Mouse (Mus musculus) midbrain, postnatal 0 days (tissue): ENCODE results near the gene Samhd1. TPM values are rescaled to one million over a fixed set of nuclear protein-coding genes. Genes with fewer than 3 reads are reported as not detected.

Source experiments
- ATAC-seq: fragments of 200-750 bp; cut with Nextera tagmentation; 2 replicates; pipeline ENCODE4 v1.8.0; 2017; ENCODE audit warnings: moderate number of reproducible peaks, mild to moderate bottlenecking, moderate TSS enrichment, moderate library complexity; ENCODE audit not compliant: low FRiP score
- DNase-seq: peaks from one replicate; pipeline ENCODE4 v3.0.0-alpha.2; 2015; ENCODE audit warnings: low spot score
- H3K27ac ChIP-seq: fragments of 300-500 bp; sonication (generic); 2 replicates; pipeline ENCODE4 v1.5.1; 2014; ENCODE audit warnings: low read depth, mild to moderate bottlenecking, low read length, mixed read lengths
- H3K27me3 ChIP-seq: fragments of 300-500 bp; sonication (generic); 2 replicates; pipeline ENCODE4 v1.6.1; 2014; ENCODE audit warnings: low read length, control low read depth, mixed read lengths; ENCODE audit not compliant: insufficient read depth
- H3K36me3 ChIP-seq: fragments of 300-500 bp; sonication (generic); 2 replicates; pipeline ENCODE4 v1.6.1; 2014; ENCODE audit warnings: low read length, control low read depth, mixed read lengths; ENCODE audit not compliant: insufficient read depth
- H3K4me1 ChIP-seq: fragments of 300-500 bp; sonication (generic); 2 replicates; pipeline ENCODE4 v1.6.1; 2014; ENCODE audit warnings: mild to moderate bottlenecking, control low read depth, antibody characterized with exemption, low read length, mixed read lengths; ENCODE audit not compliant: insufficient read depth
- H3K4me2 ChIP-seq: fragments of 300-500 bp; sonication (generic); 2 replicates; pipeline ENCODE4 v1.6.1; 2014; ENCODE audit warnings: low read depth, mild to moderate bottlenecking, low read length, mixed read lengths; ENCODE audit not compliant: poor library complexity, severe bottlenecking
- H3K4me3 ChIP-seq: fragments of 300-500 bp; sonication (generic); 2 replicates; pipeline ENCODE4 v1.5.1; 2014; ENCODE audit warnings: low read depth, mild to moderate bottlenecking, low read length, moderate library complexity
- H3K9ac ChIP-seq: fragments of 300-500 bp; sonication (generic); replicated peaks from 2 replicates; pipeline ENCODE4 v1.6.1; 2014; ENCODE audit warnings: mild to moderate bottlenecking, low read length, moderate library complexity, mixed read lengths; ENCODE audit not compliant: poor library complexity, severe bottlenecking
- H3K9me3 ChIP-seq: fragments of 300-500 bp; sonication (generic); 2 replicates; pipeline ENCODE4 v1.6.1; 2016; ENCODE audit warnings: low read length, control low read depth
- CTCF ChIP-seq: IDR thresholded peaks from 2 replicates; pipeline ENCODE4 v1.5.1; 2016; ENCODE audit warnings: antibody characterized with exemption, mild to moderate bottlenecking
- WGBS: fragments of 180-500 bp; shearing (Covaris S2); extraction: QIAGEN DNeasy Blood & Tissue Kit; methylation state at CpG from one replicate; pipeline ENCODE4 v1.1.7; 2014; 5-methylcytosine and 5-hydroxymethylcytosine counted together
- polyA plus RNA-seq: library from polyadenylated mRNA; unstranded; fragments of >200 nt; fragmentation: Nextera tagmentation; extraction: Ambion mirVana; gene quantifications from 2 replicates; pipeline ENCODE4 v1.2.1, GENCODE M21; 2015
- total RNA-seq: library from RNA; depleted of rRNA; stranded (reverse); fragments of >200 nt; gene quantifications from 2 replicates; pipeline ENCODE4 v1.2.3, GENCODE M21; 2014

Samhd1 gene
- total and polyA plus RNA-seq, 2 experiments from 2014 or later: 9.9 to 13.0 TPM

- H3K4me2 ChIP-seq: no peak overlapping the region
- no peak for TF ChIP-seq CTCF
- H3K36me3 ChIP-seq: no peaks in the 10 kb centered on the region
- no peak overlapping the region for H3K27ac ChIP-seq
- no peaks in the 10 kb centered on the region for H3K9me3 ChIP-seq
- no peak overlapping the region for H3K4me3 ChIP-seq
- H3K27me3 ChIP-seq: no peaks in the 10 kb centered on the region
- no peak overlapping the region for H3K9ac ChIP-seq
- DNase-seq: no peak
- ATAC-seq: no peak
- 85% methylated on average over 14 of the region's 14 CpGs for WGBS
- H3K4me1 ChIP-seq: 0 out of 2 replicates have a peak, but pooled peaks cover 2% of the 10 kb centered on the region
Measured at GRCm38 (mm10) chr2:157087536-157088317, 47.3 kb downstream of the Samhd1 start.

DNA sequence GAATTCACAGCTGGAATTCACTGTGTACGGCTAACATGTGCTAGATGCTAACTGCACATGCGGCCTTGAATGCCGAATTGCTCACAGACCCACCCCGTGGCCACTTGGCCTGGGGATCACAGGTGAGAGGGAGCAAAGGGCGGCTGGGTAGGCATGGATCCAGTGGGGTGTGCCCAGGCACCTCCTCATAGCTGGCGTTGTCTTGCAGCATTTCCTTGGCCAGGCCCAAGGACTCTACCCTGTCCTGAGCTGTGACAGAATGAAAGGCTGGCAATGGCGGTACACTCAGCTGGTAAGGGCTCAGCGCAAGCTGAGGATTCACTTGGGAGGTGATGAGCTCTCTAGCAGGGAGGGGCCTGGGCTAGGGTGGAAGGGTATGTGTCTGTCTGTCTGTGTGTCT lies 48.3 kb downstream of the Samhd1 start, which contains the start of gene Tldc2:
Tldc2 (plus strand) TSS at position 260 of the 400 bp plus-strand sequence.
- no peak within 1 kb of the TSS for H3K9ac ChIP-seq
- H3K36me3 ChIP-seq: no peaks in the 10 kb centered on the region

DNA sequence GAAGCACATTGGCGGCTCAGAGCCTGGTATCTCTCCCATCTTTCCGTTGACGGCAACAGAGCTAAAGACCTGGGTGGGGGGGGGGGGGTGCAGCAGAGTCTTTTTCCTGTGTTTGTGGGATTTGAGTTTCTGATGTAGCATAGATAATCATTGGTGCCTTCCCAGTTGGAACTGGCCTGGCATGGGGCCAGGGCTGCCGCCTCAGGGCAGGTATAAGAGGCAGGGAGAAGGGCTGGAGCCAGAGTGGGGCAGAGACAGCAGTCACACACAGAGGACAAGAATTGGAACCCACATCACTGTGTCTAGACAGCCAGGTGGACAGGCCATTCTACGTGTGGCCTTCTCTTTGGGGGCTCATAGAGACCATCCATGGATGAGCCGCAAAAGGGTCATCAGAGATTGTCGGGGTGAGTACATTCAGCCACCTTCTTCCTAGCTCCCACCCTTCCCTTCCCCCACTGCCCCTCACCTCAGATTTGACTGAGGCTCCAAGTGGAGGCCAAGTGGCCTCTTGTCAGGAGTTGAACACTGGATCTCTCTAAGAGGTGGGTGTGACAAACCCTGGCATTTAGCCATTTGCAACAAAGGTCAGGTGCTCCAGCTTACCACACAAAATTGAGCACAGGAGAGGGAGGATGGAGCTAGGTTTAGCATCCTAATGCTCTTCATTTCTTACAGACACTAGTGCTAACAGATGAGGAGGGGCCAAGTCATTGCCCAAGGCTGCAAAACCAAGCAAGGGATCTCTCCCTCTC lies 50.1 kb downstream of the Samhd1 start:
- H3K9me3 ChIP-seq: no peaks in the 10 kb centered on the region
- no peaks in the 10 kb centered on the region for H3K36me3 ChIP-seq
- DNase-seq (no peak), ATAC-seq (no peak)
- H3K4me2 ChIP-seq: no peak overlapping the region
- TF ChIP-seq CTCF: no peak
- no peaks in the 10 kb centered on the region for H3K4me1 ChIP-seq
- no peak overlapping the region for H3K27ac ChIP-seq
- no peaks in the 10 kb centered on the region for H3K27me3 ChIP-seq
- no peak overlapping the region for H3K9ac ChIP-seq
- 87% methylated on average over 7 of the region's 7 CpGs for WGBS
- no peak overlapping the region for H3K4me3 ChIP-seq

More for the DNA sequence above, 48.3 kb downstream of the Samhd1 start, which contains the start of gene Tldc2:
- H3K4me3 ChIP-seq: no peak within 1 kb of the TSS
- no peak within 1 kb of the TSS for H3K4me2 ChIP-seq
- DNase-seq (no peak), ATAC-seq (no peak)
- H3K27me3 ChIP-seq: no peaks in the 10 kb centered on the region
- no peaks in the 10 kb centered on the region for H3K4me1 ChIP-seq
- no peak within 1 kb of the TSS for H3K27ac ChIP-seq
- WGBS: 85% methylated on average over 8 of the region's 8 CpGs
- no peak for TF ChIP-seq CTCF
- no peaks in the 10 kb centered on the region for H3K9me3 ChIP-seq

DNA sequence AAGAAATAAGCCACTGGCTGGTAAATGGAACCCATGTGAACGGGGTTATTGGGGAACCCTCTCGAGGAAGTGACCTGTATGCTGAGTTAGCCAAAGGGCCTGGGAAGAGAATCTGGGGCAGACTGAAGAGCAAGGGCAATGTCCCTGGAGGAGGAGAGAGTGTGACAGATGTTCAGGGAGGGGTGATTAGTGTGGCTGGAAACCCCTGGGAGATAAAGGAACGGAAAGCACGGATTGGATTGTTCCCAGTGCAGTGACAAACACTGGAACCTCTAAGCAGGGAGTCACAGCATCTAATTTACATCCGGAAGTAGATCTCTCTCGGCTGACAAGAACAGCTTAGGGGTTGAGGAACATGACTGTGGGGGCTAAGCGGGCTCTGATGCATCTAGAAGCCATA lies 53.1 kb downstream of the Samhd1 start:
- no peak for TF ChIP-seq CTCF
- no peak overlapping the region for H3K27ac ChIP-seq
- H3K4me1 ChIP-seq: 0 out of 2 replicates have a peak, but pooled peaks cover under 1% of the 10 kb centered on the region
- H3K36me3 ChIP-seq: no peaks in the 10 kb centered on the region
- no peak overlapping the region for H3K4me2 ChIP-seq
- H3K4me3 ChIP-seq: no peak overlapping the region
- H3K9ac ChIP-seq: no peak overlapping the region
- H3K9me3 ChIP-seq: no peaks in the 10 kb centered on the region
- no peaks in the 10 kb centered on the region for H3K27me3 ChIP-seq
- WGBS: 24% methylated on average over 7 of the region's 7 CpGs
- no peak for ATAC-seq
- peak; percentile 28 for DNase-seq

DNA sequence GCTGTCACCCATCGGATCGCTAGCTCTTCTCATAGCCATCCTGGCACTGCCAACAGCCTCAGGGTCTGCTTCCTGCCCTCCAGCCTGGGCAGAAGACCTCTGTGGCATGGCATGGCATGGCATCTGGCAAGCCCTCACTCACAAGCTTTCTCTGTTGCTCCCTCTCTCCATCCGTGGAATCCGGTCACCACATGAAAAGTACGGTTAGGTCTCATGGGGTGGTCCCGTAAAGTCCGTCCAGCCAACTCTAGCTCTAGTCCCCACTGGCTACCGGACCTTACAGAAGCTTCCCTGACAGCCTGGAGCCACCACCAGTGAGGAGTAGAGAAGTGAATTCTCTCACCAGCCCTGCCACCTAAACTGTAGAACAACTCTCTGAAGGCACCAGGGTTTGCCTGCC lies 53.7 kb downstream of the Samhd1 start:
- WGBS: 96% methylated on average over 8 of the region's 8 CpGs
- Histone ChIP-seq H3K9ac (no peak overlapping the region), H3K27ac (no peak overlapping the region), H3K9me3 (no peaks in the 10 kb centered on the region), H3K4me2 (no peak overlapping the region), H3K36me3 (no peaks in the 10 kb centered on the region), H3K4me3 (no peak overlapping the region), H3K27me3 (no peaks in the 10 kb centered on the region), H3K4me1 (peaks cover 7% of the 10 kb centered on the region; the same call in 1 of the 2 replicates)
- no peak for DNase-seq
- no peak for ATAC-seq
- TF ChIP-seq CTCF: no peak

GRCm38 (mm10) chr2:157079701-157080180 lies 55.3 kb downstream of the Samhd1 start:
- Histone ChIP-seq H3K9me3 (no peaks in the 10 kb centered on the region), H3K27ac (peak overlapping the region; percentile 96), H3K4me2 (peak overlapping the region; percentile 99), H3K27me3 (no peaks in the 10 kb centered on the region), H3K4me1 (peaks cover 21% of the 10 kb centered on the region), H3K9ac (peak overlapping the region; percentile 97), H3K4me3 (peak overlapping the region; percentile 92), H3K36me3 (no peaks in the 10 kb centered on the region)
- ATAC-seq: no peak
- WGBS: 6% methylated on average over 16 of the region's 16 CpGs
- no peak for TF ChIP-seq CTCF
- DNase-seq: no peak
